Mouse (Mus musculus) liver, embryonic 14.5 days (tissue): ENCODE results near the gene Ceacam15. TPM values are rescaled to one million over a fixed set of nuclear protein-coding genes. Genes with fewer than 3 reads are reported as not detected.

Source experiments
- ATAC-seq: fragments of 200-750 bp; cut with Nextera tagmentation; 2 replicates; pipeline ENCODE4 v1.8.0; 2017; ENCODE audit warnings: moderate number of reproducible peaks, mild to moderate bottlenecking, moderate library complexity; ENCODE audit not compliant: insufficient read depth
- DNase-seq, 3 experiments: peaks; one replicate each; pipeline ENCODE4 v3.0.0-alpha.2; 2012 to 2013; ENCODE audit warnings: low read depth in 3 of 3, low spot score in 3 of 3
- H3K27ac ChIP-seq: fragments of 300-500 bp; sonication (generic); 2 replicates; pipeline ENCODE4 v1.5.1; 2014; ENCODE audit warnings: moderate library complexity, mild to moderate bottlenecking, control low read depth, inconsistent platforms
- H3K27me3 ChIP-seq: fragments of 300-500 bp; sonication (generic); 2 replicates; pipeline ENCODE4 v1.6.1; 2014; ENCODE audit warnings: mild to moderate bottlenecking, low read length, moderate library complexity; ENCODE audit not compliant: control insufficient read depth, insufficient read depth
- H3K36me3 ChIP-seq: fragments of 300-500 bp; sonication (generic); replicated peaks from 2 replicates; pipeline ENCODE4 v1.6.1; 2014; ENCODE audit warnings: low read depth; ENCODE audit not compliant: control insufficient read depth, insufficient read depth
- H3K4me1 ChIP-seq, 2 experiments: fragments of 200-500 bp in 1 of 2; fragments of 300-500 bp in 1 of 2; sonication (generic) in 1 of 2; replicated peaks; 2 replicates each; pipeline ENCODE4 v1.6.1; 2012 to 2014; ENCODE audit warnings: antibody characterized with exemption in 1 of 2, inconsistent platforms in 1 of 2, low read length in 1 of 2; ENCODE audit not compliant: control insufficient read depth in 2 of 2, insufficient read depth in 2 of 2
- H3K4me2 ChIP-seq: fragments of 300-500 bp; sonication (generic); 2 replicates; pipeline ENCODE4 v1.6.1; 2014; ENCODE audit warnings: low read depth, mild to moderate bottlenecking, control low read depth, moderate library complexity
- H3K4me3 ChIP-seq, 2 experiments: fragments of 200-500 bp in 1 of 2; fragments of 300-500 bp in 1 of 2; sonication (generic) in 1 of 2; 2 replicates each; pipeline ENCODE4 v1.5.1; 2012 to 2014; ENCODE audit warnings: low read depth in 2 of 2, low read length in 2 of 2, mild to moderate bottlenecking in 2 of 2, control low read depth in 1 of 2, inconsistent platforms in 1 of 2, moderate library complexity in 1 of 2; ENCODE audit not compliant: insufficient read depth in 1 of 2
- H3K9ac ChIP-seq: fragments of 300-500 bp; sonication (generic); replicated peaks from 2 replicates; pipeline ENCODE4 v1.6.1; 2014; ENCODE audit warnings: mild to moderate bottlenecking, control low read depth, moderate library complexity
- H3K9me3 ChIP-seq: fragments of 300-500 bp; sonication (generic); 2 replicates; pipeline ENCODE4 v1.6.1; 2016; ENCODE audit warnings: low read length, mixed read lengths; ENCODE audit not compliant: control insufficient read depth
- CTCF ChIP-seq: IDR thresholded peaks from 2 replicates; pipeline ENCODE4 v1.5.1; 2016; ENCODE audit warnings: antibody characterized with exemption, low read depth, control low read depth
- EP300 ChIP-seq: IDR thresholded peaks from 2 replicates; pipeline ENCODE4 v1.6.1; 2016; ENCODE audit warnings: antibody characterized with exemption, low read depth
- WGBS: fragments of 180-500 bp; shearing (Covaris S2); extraction: QIAGEN DNeasy Blood & Tissue Kit; methylation state at CpG from one replicate; pipeline ENCODE4 v1.1.7; 2014; ENCODE audit not compliant: insufficient replicate concordance; 5-methylcytosine and 5-hydroxymethylcytosine counted together
- polyA plus RNA-seq, 2 experiments: library from polyadenylated mRNA; depleted of rRNA in 1 of 2; stranded (reverse) in 1 of 2; unstranded in 1 of 2; fragments of >200 nt; fragmentation: Nextera tagmentation in 1 of 2; extraction: Ambion mirVana in 1 of 2; gene quantifications; 2 replicates each; pipeline versions ENCODE4 v1.2.1 to v1.2.3; 2012 to 2014

The Ceacam15 gene
- polyA plus RNA-seq, 2 experiments = not detected

DNA sequence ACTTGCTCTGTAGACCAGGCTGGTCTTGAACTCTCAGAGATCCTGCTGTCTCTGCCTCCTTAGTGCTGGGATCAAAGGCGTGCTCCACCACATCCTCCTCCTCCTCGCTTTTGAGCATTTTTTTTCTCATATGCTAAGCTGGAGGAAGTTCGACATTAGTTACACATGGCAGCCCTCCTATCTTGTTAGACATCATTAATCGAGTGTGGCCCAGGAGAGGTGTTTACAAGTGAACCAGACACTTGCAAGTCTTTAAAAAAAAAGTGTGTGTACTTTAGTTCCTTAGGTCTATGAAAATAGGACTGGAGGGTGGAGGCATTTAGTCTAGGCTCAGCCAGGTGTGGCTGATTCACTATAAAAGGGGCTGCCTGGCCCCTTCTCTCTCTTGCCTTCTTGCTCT, 44.5 kb downstream of the Ceacam15 start:
- no peak for DNase-seq
- WGBS = 47% methylated on average over 4 of the region's 4 CpGs
- no peaks in the 10 kb centered on the region for H3K27me3 ChIP-seq

DNA sequence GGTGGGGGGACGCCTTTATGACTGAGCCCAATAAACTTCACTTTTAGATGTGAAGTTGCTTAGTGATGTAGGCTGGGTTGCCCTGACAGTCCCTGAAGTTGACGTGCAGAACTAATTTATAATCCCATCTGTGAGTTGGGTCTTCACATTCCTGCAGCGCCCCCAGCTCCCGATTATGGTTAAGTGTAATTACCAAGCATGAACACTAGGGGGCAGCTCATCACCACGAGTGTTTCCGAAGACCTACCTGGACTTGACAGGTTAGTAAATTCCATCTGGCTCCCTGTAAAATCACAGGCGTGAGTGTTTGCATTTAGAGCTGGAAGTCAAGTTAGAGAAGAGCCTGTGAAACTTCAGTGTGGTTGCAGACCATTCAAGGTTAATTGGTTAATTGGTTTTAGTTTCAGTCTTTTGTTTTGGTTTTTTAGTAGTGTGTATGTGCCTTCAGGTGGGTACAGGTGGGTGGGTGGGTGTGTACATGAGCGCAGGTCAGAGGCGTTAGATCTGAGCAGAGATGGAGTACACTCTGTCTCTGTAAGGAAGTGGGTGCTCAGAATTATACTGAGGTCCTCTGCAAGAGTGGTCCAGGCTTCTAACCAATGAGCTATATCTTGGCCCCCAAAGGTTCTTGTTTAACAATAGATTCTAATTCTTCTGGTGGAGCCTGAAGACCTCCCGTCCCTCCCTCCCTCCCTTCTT, 45.8 kb downstream of the Ceacam15 start:
- Histone ChIP-seq H3K4me3 (no peak overlapping the region), H3K27ac (no peak overlapping the region), H3K9ac (no peak overlapping the region), H3K36me3 (no peaks in the 10 kb centered on the region), H3K4me2 (no peak overlapping the region), H3K9me3 (no peaks in the 10 kb centered on the region), H3K4me1 (peaks cover 0 to 3% of the 10 kb centered on the region in 2 experiments; a peak in 1 of 4 replicates), H3K27me3 (no peaks in the 10 kb centered on the region)
- TF ChIP-seq EP300 = no peak
- peak; percentile 88 for TF ChIP-seq CTCF
- DNase-seq (peak in 1 of 3 experiments; percentile 22), ATAC-seq (no peak)
- WGBS = 8% methylated on average over 10 of the region's 10 CpGs

More for the DNA sequence above, 44.5 kb downstream of the Ceacam15 start:
- TF ChIP-seq EP300 (no peak), CTCF (no peak)
- no peak for ATAC-seq
- no peak overlapping the region for H3K4me3 ChIP-seq
- no peaks in the 10 kb centered on the region for H3K36me3 ChIP-seq
- no peaks in the 10 kb centered on the region for H3K9me3 ChIP-seq
- H3K27ac ChIP-seq = no peak overlapping the region
- H3K4me1 ChIP-seq = peaks cover 0 to 3% of the 10 kb centered on the region in 2 experiments; a peak in 1 of 4 replicates
- H3K9ac ChIP-seq = no peak overlapping the region
- H3K4me2 ChIP-seq = no peak overlapping the region

- Histone ChIP-seq H3K4me2 (no peak overlapping the region), H3K27ac (no peak overlapping the region), H3K9ac (no peak overlapping the region), H3K27me3 (no peaks in the 10 kb centered on the region), H3K4me1 (no peaks in the 10 kb centered on the region), H3K4me3 (no peak overlapping the region), H3K36me3 (no peaks in the 10 kb centered on the region), H3K9me3 (no peaks in the 10 kb centered on the region)
- DNase-seq (peak in 2 of 3 experiments; percentile 44 to 46), ATAC-seq (no peak)
- TF ChIP-seq CTCF (peak; percentile 89), EP300 (no peak)
- WGBS = 30% methylated on average over 12 of the region's 12 CpGs
Measured at GRCm38 (mm10) chr7:16628096-16628771, 47.3 kb downstream of the Ceacam15 start.

- Histone ChIP-seq H3K9me3 (no peaks in the 10 kb centered on the region), H3K27me3 (peaks cover 1% of the 10 kb centered on the region; the same call in 1 of the 2 replicates), H3K9ac (no peak overlapping the region), H3K4me1 (0 out of 4 replicates have a peak, but pooled peaks cover 0 to 2% of the 10 kb centered on the region in 2 experiments), H3K27ac (no peak overlapping the region), H3K4me3 (no peak overlapping the region), H3K4me2 (no peak overlapping the region), H3K36me3 (no peaks in the 10 kb centered on the region)
- ATAC-seq (0 out of 2 replicates have a peak, but pooled peaks have one; percentile 31), DNase-seq (no peak)
- TF ChIP-seq CTCF = no peak
- TF ChIP-seq EP300 = no peak
Measured at GRCm38 (mm10) chr7:16623687-16624086, 51.8 kb downstream of the Ceacam15 start.

- TF ChIP-seq EP300 = no peak
- no peak for TF ChIP-seq CTCF
- no peak for ATAC-seq
Measured at GRCm38 (mm10) chr7:16623131-16623530, 52.4 kb downstream of the Ceacam15 start.

More at GRCm38 (mm10) chr7:16623131-16623530, 52.4 kb downstream of the Ceacam15 start:
- H3K9me3 ChIP-seq = no peaks in the 10 kb centered on the region
- DNase-seq = no peak
- 28% methylated on average over 4 of the region's 4 CpGs for WGBS
- no peak overlapping the region for H3K9ac ChIP-seq
- H3K4me2 ChIP-seq = no peak overlapping the region
- H3K4me3 ChIP-seq = no peak overlapping the region
- peaks cover 6% of the 10 kb centered on the region; the same call in 1 of the 2 replicates for H3K27me3 ChIP-seq
- peaks cover 0 to 4% of the 10 kb centered on the region in 2 experiments; a peak in 2 of 4 replicates for H3K4me1 ChIP-seq
- H3K36me3 ChIP-seq = no peaks in the 10 kb centered on the region
- no peak overlapping the region for H3K27ac ChIP-seq

Other genes starting within 250 kb of the Ceacam15 start
- gene Tmem160, start 222.9 kb downstream of the Ceacam15 start, polyA plus RNA-seq (2012; rRNA removed) = 21.5 and 23.6 TPM in 2 replicates
- 34.5 and 36.9 TPM in 2 replicates for gene Tmem160, start 222.9 kb downstream of the Ceacam15 start, polyA plus RNA-seq (2014; fragmentation: Nextera tagmentation; extraction: Ambion mirVana)
- gene Npas1, start 198.0 kb downstream of the Ceacam15 start, polyA plus RNA-seq (2012; rRNA removed) = not detected in 2 replicates
- not detected in 2 replicates for gene Npas1, start 198.0 kb downstream of the Ceacam15 start, polyA plus RNA-seq (2014; fragmentation: Nextera tagmentation; extraction: Ambion mirVana)
- 2.1 and 2.3 TPM in 2 replicates for gene Arhgap35, start 60.7 kb downstream of the Ceacam15 start, polyA plus RNA-seq (2012; rRNA removed)
- 2.0 and 2.2 TPM in 2 replicates for gene Arhgap35, start 60.7 kb downstream of the Ceacam15 start, polyA plus RNA-seq (2014; fragmentation: Nextera tagmentation; extraction: Ambion mirVana)
- not detected in 2 replicates for gene Ceacam9, start 46.2 kb upstream of the Ceacam15 start, polyA plus RNA-seq (2012; rRNA removed)
- not detected in 2 replicates for gene Ceacam9, start 46.2 kb upstream of the Ceacam15 start, polyA plus RNA-seq (2014; fragmentation: Nextera tagmentation; extraction: Ambion mirVana)
- gene Ap2s1, start 62.7 kb upstream of the Ceacam15 start, polyA plus RNA-seq (2012; rRNA removed) = 165 and 175 TPM in 2 replicates
- 176 and 198 TPM in 2 replicates for gene Ap2s1, start 62.7 kb upstream of the Ceacam15 start, polyA plus RNA-seq (2014; fragmentation: Nextera tagmentation; extraction: Ambion mirVana)
- 157 and 160 TPM in 2 replicates for gene Slc1a5, start 105.6 kb upstream of the Ceacam15 start, polyA plus RNA-seq (2012; rRNA removed)
- gene Slc1a5, start 105.6 kb upstream of the Ceacam15 start, polyA plus RNA-seq (2014; fragmentation: Nextera tagmentation; extraction: Ambion mirVana) = 61.7 and 67.3 TPM in 2 replicates
- 41.3 and 43.0 TPM in 2 replicates for gene Strn4, start 140.2 kb upstream of the Ceacam15 start, polyA plus RNA-seq (2012; rRNA removed)
- gene Strn4, start 140.2 kb upstream of the Ceacam15 start, polyA plus RNA-seq (2014; fragmentation: Nextera tagmentation; extraction: Ambion mirVana) = 27.2 and 32.2 TPM in 2 replicates
- 5.6 and 6.6 TPM in 2 replicates for gene Fkrp, start 141.0 kb upstream of the Ceacam15 start, polyA plus RNA-seq (2012; rRNA removed)
- 7.2 and 8.9 TPM in 2 replicates for gene Fkrp, start 141.0 kb upstream of the Ceacam15 start, polyA plus RNA-seq (2014; fragmentation: Nextera tagmentation; extraction: Ambion mirVana)
- 2.5 and 3.2 TPM in 2 replicates for gene Prkd2, start 167.2 kb upstream of the Ceacam15 start, polyA plus RNA-seq (2012; rRNA removed)
- gene Prkd2, start 167.2 kb upstream of the Ceacam15 start, polyA plus RNA-seq (2014; fragmentation: Nextera tagmentation; extraction: Ambion mirVana) = 1.8 and 2.2 TPM in 2 replicates
- gene Dact3, start 199.6 kb upstream of the Ceacam15 start, polyA plus RNA-seq (2012; rRNA removed) = 0.68 and 0.92 TPM in 2 replicates
- 0.09 and 0.14 TPM in 2 replicates for gene Dact3, start 199.6 kb upstream of the Ceacam15 start, polyA plus RNA-seq (2014; fragmentation: Nextera tagmentation; extraction: Ambion mirVana)
- 0.44 and 0.47 TPM in 2 replicates for gene Gng8, start 216.1 kb upstream of the Ceacam15 start, polyA plus RNA-seq (2012; rRNA removed)
- gene Gng8, start 216.1 kb upstream of the Ceacam15 start, polyA plus RNA-seq (2014; fragmentation: Nextera tagmentation; extraction: Ambion mirVana) = not detected in 2 replicates
- 0.84 and 0.87 TPM in 2 replicates for gene Ptgir, start 230.8 kb upstream of the Ceacam15 start, polyA plus RNA-seq (2012; rRNA removed)
- gene Ptgir, start 230.8 kb upstream of the Ceacam15 start, polyA plus RNA-seq (2014; fragmentation: Nextera tagmentation; extraction: Ambion mirVana) = 0.88 and 1.2 TPM in 2 replicates
- 72.2 and 90.3 TPM in 2 replicates for gene Calm3, start 248.4 kb upstream of the Ceacam15 start, polyA plus RNA-seq (2012; rRNA removed)
- gene Calm3, start 248.4 kb upstream of the Ceacam15 start, polyA plus RNA-seq (2014; fragmentation: Nextera tagmentation; extraction: Ambion mirVana) = 115 and 122 TPM in 2 replicates